Mouse (Mus musculus) heart, adult 8-10 months (tissue): Measurements from ENCODE around the gene Bag3. TPM values are rescaled to one million over a fixed set of nuclear protein-coding genes. Genes with fewer than 3 reads are reported as not detected.

Experiments
- DNase-seq: peaks from one replicate; pipeline ENCODE4 v3.0.0; 2022; ENCODE audit warnings: low spot score
- total RNA-seq, 4 experiments: library from RNA; stranded (reverse); gene quantifications; 2 replicates each; pipeline ENCODE4 v1.2.4; 2022

Bag3 gene
- total RNA-seq, 4 experiments from 2014 or later: 281 to 370 (median 342) TPM

- DNase-seq: peak; percentile 68
These were observed 14.3 kb downstream of the Bag3 start for GRCm38 (mm10) chr7:128537676-128538075.

GRCm38 (mm10) chr7:128538196-128538595 is 14.8 kb downstream of the Bag3 start:
- no peak for DNase-seq

GRCm38 (mm10) chr7:128538769-128539168 is 15.4 kb downstream of the Bag3 start:
- DNase-seq: no peak

GRCm38 (mm10) chr7:128540111-128540510 is 16.7 kb downstream of the Bag3 start:
- no peak for DNase-seq

- DNase-seq: no peak
These were observed 17.3 kb downstream of the Bag3 start for GRCm38 (mm10) chr7:128540734-128541133.

- no peak for DNase-seq
These were observed 17.8 kb downstream of the Bag3 start for GRCm38 (mm10) chr7:128541186-128541585.

GRCm38 (mm10) chr7:128541771-128542170 is 18.4 kb downstream of the Bag3 start:
- DNase-seq: no peak

GRCm38 (mm10) chr7:128542488-128542887 is 19.1 kb downstream of the Bag3 start:
- no peak for DNase-seq

GRCm38 (mm10) chr7:128543148-128543855 is 19.9 kb downstream of the Bag3 start:
- DNase-seq: no peak

GRCm38 (mm10) chr7:128543961-128544360 is 20.5 kb downstream of the Bag3 start:
- DNase-seq: no peak

- DNase-seq: no peak
These were observed 21.3 kb downstream of the Bag3 start for GRCm38 (mm10) chr7:128544566-128545262.

GRCm38 (mm10) chr7:128546031-128546430 is 22.6 kb downstream of the Bag3 start:
- no peak for DNase-seq

GRCm38 (mm10) chr7:128549137-128549536 is 25.7 kb downstream of the Bag3 start:
- DNase-seq: no peak

GRCm38 (mm10) chr7:128550328-128551086 is 27.1 kb downstream of the Bag3 start:
- DNase-seq: no peak

GRCm38 (mm10) chr7:128551087-128551457 is 27.7 kb downstream of the Bag3 start:
- DNase-seq: no peak

GRCm38 (mm10) chr7:128553105-128553705 is 29.8 kb downstream of the Bag3 start:
- no peak for DNase-seq

GRCm38 (mm10) chr7:128554502-128554901 is 31.1 kb downstream of the Bag3 start:
- DNase-seq: no peak

GRCm38 (mm10) chr7:128555141-128555750 is 31.8 kb downstream of the Bag3 start:
- no peak for DNase-seq

GRCm38 (mm10) chr7:128556923-128557430 is 33.6 kb downstream of the Bag3 start:
- no peak for DNase-seq

GRCm38 (mm10) chr7:128563373-128563772 is 40.0 kb downstream of the Bag3 start:
- DNase-seq: no peak

GRCm38 (mm10) chr7:128566311-128566710 is 42.9 kb downstream of the Bag3 start:
- DNase-seq: no peak
